In the genomic region with DNA sequence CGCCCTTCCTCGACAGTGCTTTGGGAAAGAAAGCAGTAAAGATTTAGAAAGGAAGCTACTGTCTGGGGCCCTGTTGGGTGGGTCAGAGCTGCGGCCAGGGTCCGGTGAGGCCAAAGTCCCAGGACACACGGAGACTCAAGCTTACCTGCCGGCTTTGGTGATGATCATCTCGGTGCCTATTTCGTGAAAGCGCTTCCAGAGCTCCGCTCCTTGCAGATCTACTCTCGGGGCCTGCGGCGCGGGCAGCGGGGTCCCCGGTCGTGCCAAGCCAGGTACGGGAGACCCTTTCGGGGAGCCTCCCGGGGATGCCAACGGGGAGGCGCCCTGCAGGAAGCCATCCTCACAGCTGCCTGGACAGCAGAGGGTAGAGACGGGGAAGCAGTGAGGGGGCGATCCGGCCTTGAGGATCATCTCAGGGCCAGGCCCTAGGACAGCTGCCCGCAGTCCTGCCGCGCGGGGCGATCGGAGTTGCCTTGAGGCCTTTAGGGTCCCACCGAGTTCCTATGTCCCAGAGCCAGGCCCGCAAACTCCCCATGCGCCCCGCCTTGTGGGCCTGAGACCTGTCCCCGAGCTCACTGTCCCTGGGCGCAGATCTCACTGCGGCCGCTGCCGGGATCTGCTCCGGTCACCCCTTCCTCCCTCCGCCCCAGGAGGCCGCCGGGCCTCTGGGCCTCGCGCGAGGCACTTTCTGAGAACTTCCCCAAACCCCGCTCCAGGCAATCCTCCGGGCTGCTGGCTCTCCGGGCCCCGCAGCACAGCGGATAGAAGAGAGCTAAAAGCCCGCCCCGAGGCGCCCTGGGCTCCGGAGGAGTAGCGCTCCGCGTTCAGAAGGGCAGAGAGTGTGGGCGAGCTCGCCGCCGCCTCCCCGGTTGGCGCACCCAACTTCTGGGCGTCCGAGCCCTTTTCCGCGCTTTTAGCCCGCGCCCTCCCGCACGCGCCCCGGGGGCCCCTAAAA, we compare ENCODE assay signal across 8 mouse cellular contexts. TPM values are rescaled to one million over a fixed set of nuclear protein-coding genes. Genes with fewer than 3 reads are reported as not detected.
DNase-seq lines count a peak whose midpoint lies in the region; ATAC-seq and TF ChIP-seq lines count a peak whose summit lies in the region.

No protein-coding gene starts in this region.

- peaks cover 69% of the 10 kb centered on the region for H3K27me3 ChIP-seq in forebrain, embryonic 15.5 days
- H3K27me3 ChIP-seq in hindbrain, embryonic 13.5 days: peaks cover 78% of the 10 kb centered on the region
- H3K27me3 ChIP-seq in megakaryocyte, embryonic 14.5 days (replicated peaks): peaks cover 72% of the 10 kb centered on the region

- peak; percentile 23 for ATAC-seq in forebrain, embryonic 15.5 days (replicated peaks)
- peak; percentile 31 for ATAC-seq in hindbrain, embryonic 13.5 days (ENCODE audit: low FRiP score)

- peak overlapping the region; percentile 65 to 67 for H3K4me3 ChIP-seq in ES-E14 (ENCODE audit: insufficient read depth in 1 of 2, low read depth in 1 of 2, low read length in 2 of 2, poor library complexity in 1 of 2, severe bottlenecking in 1 of 2)
- peak overlapping the region; percentile 45 for H3K4me3 ChIP-seq in forebrain, embryonic 15.5 days
- H3K4me3 ChIP-seq in hindbrain, embryonic 13.5 days: peak overlapping the region; percentile 39
- H3K4me3 ChIP-seq in megakaryocyte, embryonic 14.5 days (replicated peaks): peak overlapping the region; percentile 86

- H3K9me3 ChIP-seq in ES-E14 (ENCODE audit: control insufficient read depth, insufficient read depth, low read depth, low read length): no peaks in the 10 kb centered on the region
- H3K9me3 ChIP-seq in forebrain, embryonic 15.5 days: no peaks in the 10 kb centered on the region
- no peaks in the 10 kb centered on the region for H3K9me3 ChIP-seq in hindbrain, embryonic 13.5 days
- peaks cover 9% of the 10 kb centered on the region; the same call in 1 of the 2 replicates for H3K9me3 ChIP-seq in megakaryocyte, embryonic 14.5 days

- no peaks in the 10 kb centered on the region for H3K4me1 ChIP-seq in ES-E14 (ENCODE audit: control insufficient read depth in 2 of 2, insufficient read depth in 2 of 2, low read length in 2 of 2, poor library complexity in 1 of 2)
- H3K4me1 ChIP-seq in forebrain, embryonic 15.5 days: peaks cover 24% of the 10 kb centered on the region
- peaks cover 24% of the 10 kb centered on the region for H3K4me1 ChIP-seq in hindbrain, embryonic 13.5 days (replicated peaks)
- H3K4me1 ChIP-seq in megakaryocyte, embryonic 14.5 days: peaks cover 38% of the 10 kb centered on the region

- in situ Hi-C loops in ES-E14 (cut with MboI; ENCODE audit: low sequenced_read_pairs in 2 of 2, unreplicated experiment in 2 of 2): no loop called here

- peak; percentile 27 to 81 for DNase-seq in adrenal gland, adult (ENCODE audit: inconsistent age in 2 of 2, low spot score in 1 of 2)
- DNase-seq in adrenal gland, postnatal 14 days: no peak
- no peak for DNase-seq in ES-E14 (ENCODE audit: low read depth, low spot score)
- DNase-seq in urinary bladder, postnatal 14 days (ENCODE audit: low spot score): peak; percentile 29
- DNase-seq in MN1 (ENCODE audit: low spot score): no peak

- H3K36me3 ChIP-seq in ES-E14 (ENCODE audit: control insufficient read depth, insufficient read depth, low read length, poor library complexity, severe bottlenecking): no peaks in the 10 kb centered on the region
- H3K36me3 ChIP-seq in forebrain, embryonic 15.5 days: no peaks in the 10 kb centered on the region
- H3K36me3 ChIP-seq in hindbrain, embryonic 13.5 days: no peaks in the 10 kb centered on the region
- no peaks in the 10 kb centered on the region for H3K36me3 ChIP-seq in megakaryocyte, embryonic 14.5 days (replicated peaks; ENCODE audit: low read length)

- peak overlapping the region; percentile 54; the same call in 1 of the 2 replicates for H3K9ac ChIP-seq in ES-E14 (ENCODE audit: insufficient read depth, low read depth, low read length, poor library complexity, severe bottlenecking)
- peak overlapping the region; percentile 27; the same call in 1 of the 2 replicates for H3K9ac ChIP-seq in forebrain, embryonic 15.5 days (replicated peaks)
- H3K9ac ChIP-seq in hindbrain, embryonic 13.5 days: peak overlapping the region; percentile 61

- no peak overlapping the region for H3K27ac ChIP-seq in ES-E14 (ENCODE audit: insufficient read depth, low read depth, low read length, poor library complexity, severe bottlenecking)
- H3K27ac ChIP-seq in forebrain, embryonic 15.5 days (replicated peaks): no peak overlapping the region
- no peak overlapping the region for H3K27ac ChIP-seq in hindbrain, embryonic 13.5 days

- WGBS in forebrain, embryonic 15.5 days: under 1% methylated on average over 75 of the region's 75 CpGs
- WGBS in hindbrain, embryonic 13.5 days: under 1% methylated on average over 75 of the region's 75 CpGs

- peak overlapping the region; percentile 87 for H3K4me2 ChIP-seq in forebrain, embryonic 15.5 days (replicated peaks)
- peak overlapping the region; percentile 59 for H3K4me2 ChIP-seq in hindbrain, embryonic 13.5 days

TF ChIP-seq in ES-E14, 5 proteins besides CTCF, POLR2A, EP300 and RAD21:
- no peak for TF ChIP-seq ZNF384 (IDR thresholded peaks at IDR 0.05; ENCODE audit: low read depth, low read length)
- TF ChIP-seq HCFC1 (IDR thresholded peaks at IDR 0.05; ENCODE audit: borderline replicate concordance, insufficient read depth, low read length): 0 out of 2 replicates have a peak, but pooled peaks have one; percentile 47
TF ChIP-seq in ES-E14: peak in this region for 1.

RNA-seq across cellular contexts. Expression of gene Tbx18, which starts 1.5 kb away (rescaled TPM):
- total RNA-seq in adrenal gland, postnatal 14 days (2021): 3.0 and 3.3 TPM in 2 replicates
- total RNA-seq in ES-E14 (2012; rRNA removed): 0.11 and 0.58 TPM in 2 replicates
- polyA plus RNA-seq in forebrain, embryonic 15.5 days (2015; fragmentation: Nextera tagmentation; extraction: Ambion mirVana): 1.7 and 2.1 TPM in 2 replicates
- polyA plus RNA-seq in hindbrain, embryonic 13.5 days (2015; fragmentation: Nextera tagmentation; extraction: Ambion mirVana): 1.8 and 2.1 TPM in 2 replicates
- not detected in 2 replicates for polyA plus RNA-seq in megakaryocyte, embryonic 14.5 days (2012; ENCODE audit: insufficient read depth, low replicate concordance)

Comparison
In these comparisons a context has a peak if more than half of its experiments do, and no peak if none do; other contexts are left out.
1. DNase-seq: peak in adrenal gland, adult (2 of 2) and urinary bladder, postnatal 14 days (single experiment); none in adrenal gland, postnatal 14 days (single experiment), ES-E14 (single experiment) and MN1 (single experiment).
2. Peak in every context shown above with its lines, with median percentiles within 50 percentile points of each other: H3K4me3 ChIP-seq and H3K9ac ChIP-seq.